Mouse (Mus musculus) cerebellum, adult (tissue): ENCODE data around the gene Polr1e.
"Not testable (repeated sequence)": the region's sequence is repeated elsewhere in the genome, so short reads cannot be mapped to it uniquely, and the experiment has no call there.

Experiments
- ATAC-seq: cut with Nextera tagmentation; 2 replicates; pipeline ENCODE4 v1.9.2; 2017; ENCODE audit warnings: mild to moderate bottlenecking, moderate library complexity, mixed read lengths; ENCODE audit not compliant: insufficient number of reproducible peaks, low FRiP score, low TSS enrichment

Polr1e gene

GRCm38 (mm10) chr4:45018452-45018980 lies at the start of gene Polr1e:
Polr1e (plus strand) TSS chr4:45018583.
- peak; percentile 83 for ATAC-seq

- no peak for ATAC-seq
Observed at GRCm38 (mm10) chr4:44970056-44970455, 48.3 kb upstream of the Polr1e start.

GRCm38 (mm10) chr4:44970612-44971110 lies 47.7 kb upstream of the Polr1e start:
- 0 out of 2 replicates have a peak, but pooled peaks have one; percentile 21 for ATAC-seq

- peak; percentile 87 for ATAC-seq
Observed at GRCm38 (mm10) chr4:44973450-44973849, 44.9 kb upstream of the Polr1e start.

GRCm38 (mm10) chr4:44973871-44974270 lies 44.5 kb upstream of the Polr1e start:
- ATAC-seq, result no peak; the same call in none of the 2 replicates

- ATAC-seq, result no peak
Observed at GRCm38 (mm10) chr4:44974331-44974730, 44.1 kb upstream of the Polr1e start.

- no peak for ATAC-seq
Observed at GRCm38 (mm10) chr4:44976026-44976615, 42.3 kb upstream of the Polr1e start.

- no peak for ATAC-seq
Observed at GRCm38 (mm10) chr4:44976921-44977710, 41.3 kb upstream of the Polr1e start.

GRCm38 (mm10) chr4:44978175-44978574 lies 40.2 kb upstream of the Polr1e start:
- no peak for ATAC-seq

- ATAC-seq, result no peak
Observed at GRCm38 (mm10) chr4:44979794-44980338, 38.5 kb upstream of the Polr1e start.

- peak; percentile 75 for ATAC-seq
Observed at GRCm38 (mm10) chr4:44981280-44981973, 37.0 kb upstream of the Polr1e start, which contains the start of gene Grhpr. Grhpr (plus strand) TSS chr4:44981395.

- peak; percentile 2; the same call in 1 of the 2 replicates for ATAC-seq
Observed at GRCm38 (mm10) chr4:44981974-44982287, 36.5 kb upstream of the Polr1e start.

GRCm38 (mm10) chr4:44982440-44983130 lies 35.8 kb upstream of the Polr1e start:
- no peak for ATAC-seq

GRCm38 (mm10) chr4:44983131-44983740 lies 35.1 kb upstream of the Polr1e start:
- no peak for ATAC-seq

- no peak for ATAC-seq
Observed at GRCm38 (mm10) chr4:44990560-44990959, 27.8 kb upstream of the Polr1e start.

- not testable (repeated sequence) for ATAC-seq
Observed at GRCm38 (mm10) chr4:44992330-44992729, 26.1 kb upstream of the Polr1e start.

GRCm38 (mm10) chr4:44993179-44993578 lies 25.2 kb upstream of the Polr1e start:
- ATAC-seq, result not testable (repeated sequence)

- no peak for ATAC-seq
Observed at GRCm38 (mm10) chr4:44993847-44994246, 24.5 kb upstream of the Polr1e start.

- no peak for ATAC-seq
Observed at GRCm38 (mm10) chr4:44994776-44995175, 23.6 kb upstream of the Polr1e start.
